Comparison of ENCODE assay signal across 28 mouse cellular contexts in the genomic region with DNA sequence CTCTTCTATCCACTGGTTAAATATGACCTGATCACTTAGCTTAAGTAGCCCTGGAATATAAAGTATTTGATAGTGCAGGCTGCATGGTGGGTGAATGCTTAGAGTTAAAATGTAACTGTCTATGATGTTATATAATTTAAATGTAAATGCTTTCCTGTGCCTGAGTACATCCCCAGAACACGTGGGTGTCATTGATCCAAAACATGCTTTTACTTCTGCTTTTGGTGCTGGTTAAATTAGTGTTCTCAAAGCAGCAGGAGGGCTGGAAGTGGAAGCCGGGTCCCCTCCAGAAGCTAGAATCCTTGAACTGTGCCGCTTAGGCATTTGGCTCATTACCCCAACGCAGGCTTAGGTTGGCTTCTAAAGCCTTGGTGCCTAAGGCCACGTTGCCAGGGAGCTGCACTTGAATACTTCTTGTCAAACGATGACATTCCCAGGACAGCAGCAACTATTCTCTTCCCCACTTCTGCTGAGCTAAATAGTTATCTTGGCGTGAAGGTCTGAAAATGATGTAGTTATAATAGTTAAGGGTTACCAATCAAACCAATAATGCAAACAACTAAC.
DNase-seq lines count a peak whose midpoint lies in the region; ATAC-seq lines count a peak whose summit lies in the region.
"Had no signal": no experiment of that assay in that cellular context is flagged by ENCODE, and none has a peak within 500 bp of the region (broad histone marks: within the 10 kb centered on the region; RNA-seq: fewer than 3 reads in every experiment).

No protein-coding gene starts in this region.

- DNase-seq in heart, adult 11 months = peak; percentile 77
- peak; percentile 60 for DNase-seq in brain, adult 2 months (ENCODE audit: low read depth, low spot score)
- DNase-seq in splenic B cell, adult 2 months (ENCODE audit: low read depth, low spot score) = peak; percentile 13
- DNase-seq in kidney, adult 18-20 months = no peak
- no peak for DNase-seq in T-cell, adult 2 months (ENCODE audit: low spot score)
- DNase-seq: adrenal gland, adult 8-10 months; cerebellum, adult 11-12 months; heart, postnatal 36 days; kidney, postnatal 25 days; liver, embryonic 13.5 days; lung, adult 18-20 months; lung, postnatal 10 days; right cerebral cortex, adult 18-20 months; spleen, adult 18-20 months had no signal

- H3K27ac ChIP-seq in heart, embryonic 12.5 days (ENCODE audit: poor library complexity, severe bottlenecking) = no peak overlapping the region
- H3K27ac ChIP-seq in midbrain, embryonic 16.5 days (ENCODE audit: low read length) = no peak overlapping the region
- no peak overlapping the region for H3K27ac ChIP-seq in midbrain, embryonic 15.5 days
- H3K27ac ChIP-seq: forebrain, embryonic 13.5 days; heart, embryonic 10.5 days; hindbrain, embryonic 12.5 days; limb, embryonic 10.5 days; limb, embryonic 15.5 days; liver, embryonic 13.5 days; macrophage; neural tube, embryonic 15.5 days; stomach, postnatal 0 days had no signal

- H3K4me3 ChIP-seq in heart, embryonic 12.5 days = no peak overlapping the region
- H3K4me3 ChIP-seq in midbrain, embryonic 16.5 days (ENCODE audit: low read depth, low read length) = no peak overlapping the region
- no peak overlapping the region for H3K4me3 ChIP-seq in midbrain, embryonic 15.5 days
- H3K4me3 ChIP-seq: erythroblast, embryonic 14.5 days; forebrain, embryonic 13.5 days; heart, embryonic 10.5 days; hindbrain, embryonic 12.5 days; limb, embryonic 10.5 days; limb, embryonic 15.5 days; liver, embryonic 13.5 days; neural tube, embryonic 15.5 days had no signal

- 71% methylated on average over 7 of the region's 7 CpGs for WGBS in heart, embryonic 12.5 days
- WGBS in midbrain, embryonic 16.5 days = 27% methylated on average over 7 of the region's 7 CpGs
- 38% methylated on average over 7 of the region's 7 CpGs for WGBS in midbrain, embryonic 15.5 days

- H3K9ac ChIP-seq in heart, embryonic 12.5 days = no peak overlapping the region
- H3K9ac ChIP-seq in midbrain, embryonic 16.5 days (ENCODE audit: low read depth, low read length) = no peak overlapping the region
- H3K9ac ChIP-seq in midbrain, embryonic 15.5 days = no peak overlapping the region
- H3K9ac ChIP-seq: forebrain, embryonic 13.5 days; hindbrain, embryonic 12.5 days; limb, embryonic 15.5 days; liver, embryonic 13.5 days; neural tube, embryonic 15.5 days had no signal

- H3K4me2 ChIP-seq in heart, embryonic 12.5 days = no peak overlapping the region
- H3K4me2 ChIP-seq in midbrain, embryonic 16.5 days (ENCODE audit: low read length) = no peak overlapping the region
- no peak overlapping the region for H3K4me2 ChIP-seq in midbrain, embryonic 15.5 days
- H3K4me2 ChIP-seq: forebrain, embryonic 13.5 days; hindbrain, embryonic 12.5 days; limb, embryonic 15.5 days; liver, embryonic 13.5 days; neural tube, embryonic 15.5 days had no signal

- ATAC-seq in heart, embryonic 12.5 days (ENCODE audit: insufficient number of reproducible peaks, low FRiP score) = no peak
- ATAC-seq in midbrain, embryonic 16.5 days = peak; percentile 56; the same call in 1 of the 2 replicates
- no peak for ATAC-seq in midbrain, embryonic 15.5 days (replicated peaks)
- ATAC-seq: CD4-positive, CD25-positive, alpha-beta regulatory T cell, adult 4 months; forebrain, embryonic 13.5 days; intestine, embryonic 16.5 days had no signal

- no peaks in the 10 kb centered on the region for H3K27me3 ChIP-seq in heart, embryonic 12.5 days (replicated peaks)
- no peaks in the 10 kb centered on the region for H3K27me3 ChIP-seq in midbrain, embryonic 16.5 days (ENCODE audit: control insufficient read depth, insufficient read depth, low read depth, low read length)
- no peaks in the 10 kb centered on the region for H3K27me3 ChIP-seq in midbrain, embryonic 15.5 days (replicated peaks)
- no peaks in the 10 kb centered on the region for H3K27me3 ChIP-seq in splenic B cell, adult 2 months (ENCODE audit: control insufficient read depth, insufficient read depth, low read length, poor library complexity, severe bottlenecking)
- H3K27me3 ChIP-seq: forebrain, embryonic 13.5 days; hindbrain, embryonic 12.5 days; limb, embryonic 15.5 days; liver, embryonic 13.5 days; neural tube, embryonic 15.5 days had no signal

- H3K9me3 ChIP-seq in heart, embryonic 12.5 days (replicated peaks) = no peaks in the 10 kb centered on the region
- H3K9me3 ChIP-seq in midbrain, embryonic 16.5 days (replicated peaks; ENCODE audit: control insufficient read depth, low read length, poor library complexity, severe bottlenecking) = no peaks in the 10 kb centered on the region
- H3K9me3 ChIP-seq in midbrain, embryonic 15.5 days = no peaks in the 10 kb centered on the region
- H3K9me3 ChIP-seq: forebrain, embryonic 13.5 days; heart, embryonic 10.5 days; hindbrain, embryonic 12.5 days; limb, embryonic 10.5 days; limb, embryonic 15.5 days; liver, embryonic 13.5 days; neural tube, embryonic 15.5 days had no signal

- H3K4me1 ChIP-seq in heart, embryonic 12.5 days (replicated peaks) = peaks cover 28% of the 10 kb centered on the region
- no peaks in the 10 kb centered on the region for H3K4me1 ChIP-seq in midbrain, embryonic 16.5 days (ENCODE audit: control insufficient read depth, insufficient read depth, low read length)
- peaks cover 4% of the 10 kb centered on the region; the same call in 1 of the 2 replicates for H3K4me1 ChIP-seq in midbrain, embryonic 15.5 days
- H3K4me1 ChIP-seq: forebrain, embryonic 13.5 days; limb, embryonic 10.5 days; neural tube, embryonic 15.5 days had no signal

- H3K36me3 ChIP-seq in heart, embryonic 12.5 days = no peaks in the 10 kb centered on the region
- no peaks in the 10 kb centered on the region for H3K36me3 ChIP-seq in midbrain, embryonic 16.5 days (ENCODE audit: control insufficient read depth, insufficient read depth, low read length)
- H3K36me3 ChIP-seq in midbrain, embryonic 15.5 days (replicated peaks) = no peaks in the 10 kb centered on the region
- H3K36me3 ChIP-seq in splenic B cell, adult 2 months (ENCODE audit: control insufficient read depth, insufficient read depth, low read length, poor library complexity, severe bottlenecking) = no peaks in the 10 kb centered on the region
- H3K36me3 ChIP-seq: heart, embryonic 10.5 days; hindbrain, embryonic 12.5 days; limb, embryonic 10.5 days; limb, embryonic 15.5 days; liver, embryonic 13.5 days; neural tube, embryonic 15.5 days had no signal

Comparison
In these comparisons a context has a peak if more than half of its experiments do, and no peak if none do; other contexts are left out.
1. DNase-seq: peak in heart, adult 11 months (single experiment), brain, adult 2 months (single experiment) and splenic B cell, adult 2 months (single experiment); none in kidney, adult 18-20 months (single experiment) and T-cell, adult 2 months (single experiment).